Mouse (Mus musculus) thymus, adult 2 months (tissue): ENCODE measurements around the gene Cbl. TPM values are rescaled to one million over a fixed set of nuclear protein-coding genes. Genes with fewer than 3 reads are reported as not detected.
"Not testable (repeated sequence)": the region's sequence is repeated elsewhere in the genome, so short reads cannot be mapped to it uniquely, and the experiment has no call there.

Experiments used
- DNase-seq: peaks from one replicate; pipeline ENCODE4 v3.0.0; 2021
- H3K27ac ChIP-seq: fragments of 200-500 bp; 2 replicates; pipeline ENCODE4 v1.5.1; 2012; ENCODE audit warnings: low read length, control low read depth; ENCODE audit not compliant: control insufficient read depth, insufficient read depth
- H3K27me3 ChIP-seq: fragments of 200-500 bp; 2 replicates; pipeline ENCODE4 v1.6.1; 2012; ENCODE audit warnings: mild to moderate bottlenecking, low read length, moderate library complexity, mixed read lengths; ENCODE audit not compliant: control insufficient read depth, insufficient read depth
- H3K36me3 ChIP-seq: fragments of 200-500 bp; 2 replicates; pipeline ENCODE4 v1.6.1; 2012; ENCODE audit warnings: mild to moderate bottlenecking, low read length, moderate library complexity; ENCODE audit not compliant: control insufficient read depth, insufficient read depth
- H3K4me1 ChIP-seq: fragments of 200-500 bp; replicated peaks from 2 replicates; pipeline ENCODE4 v1.6.1; 2012; ENCODE audit warnings: low read length; ENCODE audit not compliant: control insufficient read depth, insufficient read depth
- H3K4me3 ChIP-seq: fragments of 200-500 bp; 2 replicates; pipeline ENCODE4 v1.5.1; 2012; ENCODE audit warnings: mild to moderate bottlenecking, low read length, control low read depth, moderate library complexity; ENCODE audit not compliant: control insufficient read depth, insufficient read depth
- CTCF ChIP-seq: fragments of 200-500 bp; IDR thresholded peaks from 2 replicates; pipeline ENCODE4 v1.5.1; 2012; ENCODE audit warnings: mild to moderate bottlenecking, control low read depth, low read length, moderate library complexity, borderline replicate concordance; ENCODE audit not compliant: control insufficient read depth, poor library complexity, insufficient read depth; ENCODE audit errors: extremely low read depth
- POLR2A ChIP-seq: fragments of 200-500 bp; IDR thresholded peaks from 2 replicates; pipeline ENCODE4 v1.6.1; 2012; ENCODE audit warnings: mild to moderate bottlenecking, low read length, control low read depth, moderate library complexity; ENCODE audit not compliant: control insufficient read depth, poor library complexity, insufficient read depth; ENCODE audit errors: extremely low read depth
- WGBS: fragments of 180-500 bp; shearing (Covaris S2); methylation state at CpG from one replicate; pipeline ENCODE4 v1.1.7; 2018; 5-methylcytosine and 5-hydroxymethylcytosine counted together
- polyA plus RNA-seq: library from polyadenylated mRNA; depleted of rRNA; stranded (reverse); fragments of >200 nt; gene quantifications from 2 replicates; pipeline ENCODE4 v1.2.3, GENCODE M21; 2012

Cbl gene
- polyA plus RNA-seq, 1 experiment: 132 TPM

DNA sequence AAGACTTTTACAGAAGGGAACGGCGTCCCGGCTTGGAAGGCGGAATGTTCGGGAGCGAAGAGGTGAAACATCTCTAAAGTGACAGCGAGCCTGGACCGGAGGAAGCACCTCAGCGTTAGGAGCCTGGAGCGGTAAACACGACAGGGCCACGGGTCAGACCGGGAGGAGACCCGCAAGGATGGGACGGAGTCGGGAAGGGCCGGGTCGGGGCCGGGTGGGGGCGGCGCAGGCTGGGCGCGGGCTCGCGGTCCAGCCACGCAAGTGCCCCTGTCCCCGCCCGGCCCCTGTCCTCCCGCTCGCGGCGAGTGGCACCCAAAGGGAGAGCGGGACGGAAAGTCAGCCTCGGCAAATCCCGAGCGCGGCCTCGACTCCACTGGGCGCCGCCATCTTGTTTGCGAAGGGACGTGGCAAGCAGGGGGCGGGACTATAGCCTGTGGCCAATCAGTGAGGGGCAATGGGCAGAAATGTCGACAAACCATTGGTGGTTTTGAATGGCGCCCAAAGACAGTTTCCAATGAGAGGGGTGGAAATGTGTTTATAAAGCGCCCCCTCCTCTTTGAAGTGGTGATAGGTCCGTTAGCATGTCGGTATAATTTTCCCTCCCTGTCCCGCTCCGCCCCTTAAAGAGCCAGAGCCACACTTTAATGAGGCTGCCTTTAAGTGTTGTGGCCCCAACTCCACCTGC lies 120.6 kb downstream of the Cbl start, which contains the start of the genes Gm49380 and Rnf26:
Gene Gm49380, minus strand, starts transcription at position 396 of the 685 bp plus-strand sequence.
Gene Rnf26, minus strand, starts transcription at position 413 of the 685 bp plus-strand sequence.
- peaks cover 40% of the 10 kb centered on the region for H3K4me1 ChIP-seq

GRCm38 (mm10) chr9:44111909-44112308 lies 121.9 kb downstream of the Cbl start:
- not testable (repeated sequence) for H3K27ac ChIP-seq, DNase-seq, H3K4me3 ChIP-seq, H3K27me3 ChIP-seq, H3K36me3 ChIP-seq
- 93% methylated on average over 10 of the region's 12 CpGs for WGBS
- H3K4me1 ChIP-seq: peaks cover 37% of the 10 kb centered on the region

More for the DNA sequence above, 120.6 kb downstream of the Cbl start, which contains the start of the genes Gm49380 and Rnf26:
- Histone ChIP-seq H3K36me3 (no peaks in the 10 kb centered on the region), H3K27me3 (no peaks in the 10 kb centered on the region), H3K4me3 (peak within 1 kb of the TSS; percentile 67), H3K27ac (no peak within 1 kb of the TSS)
- under 1% methylated on average over 51 of the region's 51 CpGs for WGBS
- peak; percentile 97 for DNase-seq
- TF ChIP-seq POLR2A (peak; percentile 72; the same call in 1 of the 2 replicates), CTCF (0 out of 2 replicates have a peak, but pooled peaks have one; percentile 12)

- no peak overlapping the region for H3K4me3 ChIP-seq
- no peaks in the 10 kb centered on the region for H3K27me3 ChIP-seq
- WGBS: 41% methylated on average over 9 of the region's 9 CpGs
- H3K4me1 ChIP-seq: peaks cover 23% of the 10 kb centered on the region
- no peak overlapping the region for H3K27ac ChIP-seq
- H3K36me3 ChIP-seq: no peaks in the 10 kb centered on the region; the same call in 1 of the 2 replicates
- DNase-seq: peak; percentile 77
- TF ChIP-seq CTCF (no peak; the same call in 1 of the 2 replicates), POLR2A (no peak)
These were observed 124.3 kb downstream of the Cbl start for GRCm38 (mm10) chr9:44109360-44110095.

DNA sequence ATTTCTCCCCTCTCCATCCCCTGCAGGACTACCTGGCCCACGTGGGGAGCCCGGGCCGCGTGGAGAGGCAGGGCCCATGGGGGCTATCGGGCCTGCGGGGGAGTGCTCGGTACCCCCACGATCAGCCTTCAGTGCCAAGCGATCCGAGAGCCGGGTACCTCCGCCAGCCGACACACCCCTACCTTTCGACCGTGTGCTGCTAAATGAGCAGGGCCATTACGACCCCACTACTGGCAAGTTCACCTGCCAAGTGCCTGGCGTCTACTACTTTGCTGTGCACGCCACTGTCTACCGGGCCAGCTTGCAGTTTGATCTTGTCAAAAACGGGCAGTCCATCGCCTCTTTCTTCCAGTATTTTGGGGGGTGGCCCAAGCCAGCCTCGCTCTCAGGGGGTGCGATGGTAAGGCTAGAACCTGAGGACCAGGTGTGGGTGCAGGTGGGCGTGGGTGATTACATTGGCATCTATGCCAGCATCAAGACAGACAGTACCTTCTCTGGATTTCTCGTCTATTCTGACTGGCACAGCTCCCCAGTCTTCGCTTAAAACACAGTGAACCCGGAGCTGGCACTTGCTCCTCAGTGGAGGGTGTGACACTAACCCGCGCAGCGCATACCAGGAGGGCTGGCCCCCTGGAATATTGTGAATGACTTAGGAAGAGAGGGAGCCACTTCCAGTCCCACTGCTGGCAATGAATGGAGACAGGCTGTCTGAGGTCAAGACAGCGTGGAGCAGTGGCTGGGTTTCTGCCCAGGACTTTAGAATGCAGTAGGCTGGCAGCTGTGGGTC lies 125.4 kb downstream of the Cbl start:
- 94% methylated on average over 31 of the region's 31 CpGs for WGBS

DNA sequence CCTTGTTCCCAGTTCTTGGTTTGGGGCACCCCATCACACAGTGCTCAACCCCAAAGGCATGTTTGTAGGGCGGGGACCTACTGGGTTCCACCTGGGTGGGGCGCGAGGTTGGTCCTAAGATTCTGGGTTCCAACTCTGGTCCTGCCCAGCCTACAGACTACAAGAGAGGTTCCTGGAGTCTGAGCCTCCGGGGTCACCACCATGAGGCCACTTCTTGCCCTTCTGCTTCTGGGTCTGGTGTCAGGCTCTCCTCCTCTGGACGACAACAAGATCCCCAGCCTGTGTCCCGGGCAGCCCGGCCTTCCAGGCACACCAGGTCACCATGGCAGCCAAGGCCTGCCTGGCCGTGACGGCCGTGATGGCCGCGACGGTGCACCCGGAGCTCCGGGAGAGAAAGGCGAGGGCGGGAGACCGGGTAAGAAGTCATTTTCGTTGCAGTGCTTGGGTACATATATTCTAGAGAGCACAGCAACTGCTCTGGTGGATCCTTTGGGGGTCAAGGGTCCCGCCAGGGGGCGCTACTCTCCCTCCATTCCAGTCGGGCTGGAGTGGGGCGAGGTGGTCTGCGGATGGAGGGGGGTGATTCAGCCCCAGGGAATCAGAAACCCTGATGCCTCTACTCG lies 126.2 kb downstream of the Cbl start:
- Histone ChIP-seq H3K27me3 (no peaks in the 10 kb centered on the region), H3K4me3 (no peak overlapping the region), H3K4me1 (peaks cover 20% of the 10 kb centered on the region), H3K27ac (no peak overlapping the region), H3K36me3 (no peaks in the 10 kb centered on the region; the same call in 1 of the 2 replicates)
- 93% methylated on average over 25 of the region's 25 CpGs for WGBS
- TF ChIP-seq POLR2A: no peak
- TF ChIP-seq CTCF: no peak
- no peak for DNase-seq

More for the DNA sequence above, 125.4 kb downstream of the Cbl start:
- Histone ChIP-seq H3K4me1 (peaks cover 20% of the 10 kb centered on the region), H3K4me3 (no peak overlapping the region), H3K36me3 (no peaks in the 10 kb centered on the region; the same call in 1 of the 2 replicates), H3K27me3 (no peaks in the 10 kb centered on the region), H3K27ac (no peak overlapping the region)
- TF ChIP-seq POLR2A (no peak), CTCF (no peak)
- DNase-seq: no peak

DNA sequence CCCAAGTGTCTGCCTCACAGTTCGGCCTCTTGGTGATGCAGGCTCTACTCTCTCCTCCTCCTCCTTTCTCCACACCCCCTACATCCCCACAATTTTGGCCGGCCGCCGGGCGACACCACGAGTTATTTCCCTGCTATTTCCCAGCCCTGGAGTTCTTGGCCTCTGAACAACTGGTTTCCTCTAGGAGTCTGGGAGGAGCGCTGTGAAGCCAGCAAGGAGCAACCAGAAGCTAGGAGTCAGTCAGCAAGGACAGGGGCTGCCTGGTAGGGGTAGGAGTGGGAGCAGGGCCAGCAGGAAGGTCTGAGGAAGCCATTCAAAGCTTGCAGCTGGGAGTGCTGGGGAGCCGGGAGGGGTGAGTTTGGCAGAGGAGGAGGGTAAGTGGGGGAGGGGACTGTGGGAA lies 126.7 kb downstream of the Cbl start, which contains the start of gene C1qtnf5:
Gene C1qtnf5, plus strand, starts transcription at position 136 of the 400 bp plus-strand sequence.
- no peaks in the 10 kb centered on the region; the same call in 1 of the 2 replicates for H3K36me3 ChIP-seq
- no peak for DNase-seq
- WGBS: 89% methylated on average over 8 of the region's 8 CpGs
- TF ChIP-seq POLR2A: no peak
- no peak for TF ChIP-seq CTCF
- H3K4me1 ChIP-seq: peaks cover 14% of the 10 kb centered on the region
- no peaks in the 10 kb centered on the region for H3K27me3 ChIP-seq
- H3K27ac ChIP-seq: no peak within 1 kb of the TSS
- H3K4me3 ChIP-seq: no peak within 1 kb of the TSS
